Mouse (Mus musculus): ENCODE data around the gene Has3. TPM values are rescaled to one million over a fixed set of nuclear protein-coding genes. Genes with fewer than 3 reads are reported as not detected.
A peak's percentile ranks its signal among the peaks of the same experiment; 100 is the strongest.

The Has3 gene
- polyA plus RNA-seq, 1 experiment from 2014 or later, result 0.22 TPM

DNA sequence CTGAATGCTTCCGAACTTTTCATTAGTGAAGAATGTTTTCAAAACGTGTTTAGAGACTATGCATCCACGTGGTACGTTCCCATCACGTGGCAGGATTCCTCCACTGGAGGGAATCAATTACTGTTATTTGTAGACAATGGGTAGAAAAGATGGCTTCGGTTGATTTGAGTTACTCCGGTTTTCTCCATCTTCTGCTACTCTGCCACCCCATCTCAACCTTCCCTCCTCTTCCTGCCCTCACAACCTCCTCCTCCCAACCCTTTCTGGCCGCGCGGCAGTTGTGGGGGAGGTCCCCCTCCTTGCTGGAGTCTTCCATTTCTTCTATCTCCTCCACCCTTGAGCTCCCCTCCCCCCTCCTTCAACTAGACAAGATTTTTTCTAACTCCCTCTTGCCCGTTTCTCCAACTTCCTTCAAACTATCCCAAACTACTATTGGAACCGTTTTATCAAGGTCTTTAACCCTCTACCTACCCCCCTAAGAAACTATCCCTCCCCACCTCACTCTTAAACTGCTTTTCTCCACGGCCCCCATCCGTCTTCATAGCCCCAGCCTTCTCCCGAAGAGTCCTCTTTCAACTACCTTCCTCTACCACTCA, 22.3 kb downstream of the Has3 start:
- WGBS, result 1% methylated on average over 15 of the region's 15 CpGs
- Histone ChIP-seq H3K9me3 (replicated peaks) (no peaks in the 10 kb centered on the region), H3K4me1 (peaks cover 21% of the 10 kb centered on the region), H3K27me3 (no peaks in the 10 kb centered on the region), H3K36me3 (no peaks in the 10 kb centered on the region; the same call in 1 of the 2 replicates), H3K4me3 (peak overlapping the region; percentile 95), H3K4me2 (replicated peaks) (peak overlapping the region; percentile 78), H3K9ac (peak overlapping the region; percentile 97), H3K27ac (peak overlapping the region; percentile 96)
- ATAC-seq (ENCODE audit: low FRiP score), result no peak

DNA sequence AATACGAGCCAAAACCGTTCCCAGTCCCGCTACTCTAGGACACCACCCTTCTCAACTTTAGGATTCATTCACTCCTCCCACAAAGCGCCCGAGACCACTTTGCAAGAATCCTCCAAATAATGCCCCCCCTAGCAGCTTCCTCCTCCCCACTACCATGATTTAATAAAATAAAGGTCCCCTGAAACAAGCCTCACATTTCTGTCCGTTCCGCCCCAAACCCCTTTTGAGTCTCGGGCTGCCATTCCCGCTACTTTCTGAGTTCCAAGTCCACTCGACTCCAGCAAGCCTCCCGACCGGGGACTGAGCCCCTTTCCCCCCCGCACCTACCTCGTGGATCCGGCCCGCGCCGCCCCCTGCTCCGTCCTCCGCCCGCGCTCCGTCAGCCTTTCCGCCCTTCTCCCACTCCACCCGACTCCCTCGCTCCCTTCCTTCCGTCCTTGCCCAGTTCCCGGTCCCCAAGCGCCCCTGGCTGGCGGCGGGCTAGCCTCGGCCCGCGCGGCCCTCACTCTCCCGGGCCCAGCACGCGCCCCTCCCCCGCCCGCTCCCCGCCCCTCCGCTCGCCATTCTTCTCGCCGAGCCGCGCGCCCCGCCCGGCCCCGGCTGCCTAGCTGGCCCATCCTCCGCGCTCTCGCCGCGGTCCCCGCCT, 22.9 kb downstream of the Has3 start:
- peak overlapping the region; percentile 96 for H3K27ac ChIP-seq
- peak overlapping the region; percentile 78 for H3K4me2 ChIP-seq (replicated peaks)
- no peaks in the 10 kb centered on the region for H3K27me3 ChIP-seq
- under 1% methylated on average over 55 of the region's 57 CpGs for WGBS
- peak overlapping the region; percentile 95 for H3K4me3 ChIP-seq
- peak overlapping the region; percentile 97 for H3K9ac ChIP-seq
- H3K36me3 ChIP-seq, result peaks cover 2% of the 10 kb centered on the region; the same call in 1 of the 2 replicates
- no peaks in the 10 kb centered on the region for H3K9me3 ChIP-seq (replicated peaks)
- H3K4me1 ChIP-seq, result peaks cover 21% of the 10 kb centered on the region
- peak; percentile 86 for ATAC-seq (ENCODE audit: low FRiP score)

DNA sequence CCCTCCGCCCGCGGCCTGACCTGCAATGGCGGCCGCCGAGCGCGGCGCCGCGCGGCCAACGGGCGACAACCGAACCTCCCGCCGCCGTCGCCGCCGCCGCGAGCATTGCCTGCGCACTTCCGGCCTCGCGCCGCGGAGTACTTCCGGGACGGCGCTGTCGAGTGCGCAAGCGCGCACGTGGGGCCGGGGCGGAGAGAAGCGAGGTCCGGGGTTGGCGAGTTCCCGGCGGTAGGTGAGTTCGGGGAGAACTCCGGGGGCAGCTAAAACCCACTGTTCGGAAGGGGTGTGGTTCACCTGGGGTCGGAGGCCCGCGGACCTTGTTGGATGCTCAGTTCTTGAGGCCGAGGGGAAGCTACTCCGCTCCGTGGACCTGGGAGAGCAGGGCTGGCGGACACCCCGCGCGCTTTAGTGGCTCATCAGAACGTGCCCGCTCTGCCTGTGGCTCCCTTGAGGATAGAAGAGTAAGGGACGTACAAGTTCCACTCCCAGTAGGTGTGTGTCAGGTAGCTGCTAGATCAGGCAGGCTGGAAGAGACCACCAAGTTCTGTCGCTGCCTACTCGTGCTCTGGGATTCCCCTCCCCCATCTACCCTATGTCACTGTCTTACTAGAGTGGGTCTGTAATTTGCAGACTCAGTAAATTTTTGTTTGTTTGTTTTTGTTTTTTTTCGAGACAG, 23.6 kb downstream of the Has3 start, which contains the start of gene Utp4:
Gene Utp4, plus strand, starts transcription at position 156 of the 676 bp plus-strand sequence.
- H3K27me3 ChIP-seq, result no peaks in the 10 kb centered on the region
- H3K36me3 ChIP-seq, result peaks cover 9% of the 10 kb centered on the region
- H3K4me2 ChIP-seq (replicated peaks), result peak within 1 kb of the TSS; percentile 78
- peaks cover 21% of the 10 kb centered on the region for H3K4me1 ChIP-seq
- H3K4me3 ChIP-seq, result peak within 1 kb of the TSS; percentile 95
- ATAC-seq (ENCODE audit: low FRiP score), result peak; percentile 96
- H3K9ac ChIP-seq, result peak within 1 kb of the TSS; percentile 97
- no peaks in the 10 kb centered on the region for H3K9me3 ChIP-seq (replicated peaks)
- peak within 1 kb of the TSS; percentile 96 for H3K27ac ChIP-seq
- under 1% methylated on average over 63 of the region's 63 CpGs for WGBS

DNA sequence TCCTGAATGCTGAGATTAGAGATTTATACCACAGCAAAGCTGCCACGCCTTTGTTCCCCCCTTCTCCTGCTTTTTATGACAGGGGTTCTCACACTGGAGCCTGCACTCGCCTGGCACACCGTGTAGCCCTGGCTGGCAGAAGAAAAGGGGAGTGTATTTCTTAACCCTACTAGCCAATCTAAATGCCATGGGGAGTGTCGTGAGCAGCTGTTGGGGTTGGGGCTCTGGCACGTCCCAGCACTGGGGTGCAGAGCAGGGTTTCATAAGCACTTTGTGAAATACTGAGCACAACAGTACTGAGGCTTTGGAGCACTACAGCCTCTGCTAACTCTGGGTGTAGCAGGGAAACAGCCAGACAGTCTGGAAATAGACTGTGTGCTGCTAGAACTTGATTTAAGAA, 29.4 kb downstream of the Has3 start:
- ATAC-seq (ENCODE audit: low FRiP score), result no peak
- no peaks in the 10 kb centered on the region for H3K9me3 ChIP-seq (replicated peaks)
- H3K27me3 ChIP-seq, result no peaks in the 10 kb centered on the region
- H3K9ac ChIP-seq, result no peak overlapping the region
- H3K36me3 ChIP-seq, result peaks cover 63% of the 10 kb centered on the region
- no peak overlapping the region for H3K27ac ChIP-seq
- no peak overlapping the region for H3K4me2 ChIP-seq (replicated peaks)
- H3K4me3 ChIP-seq, result no peak overlapping the region
- 0 out of 2 replicates have a peak, but pooled peaks cover 3% of the 10 kb centered on the region for H3K4me1 ChIP-seq
- 90% methylated on average over 5 of the region's 5 CpGs for WGBS

DNA sequence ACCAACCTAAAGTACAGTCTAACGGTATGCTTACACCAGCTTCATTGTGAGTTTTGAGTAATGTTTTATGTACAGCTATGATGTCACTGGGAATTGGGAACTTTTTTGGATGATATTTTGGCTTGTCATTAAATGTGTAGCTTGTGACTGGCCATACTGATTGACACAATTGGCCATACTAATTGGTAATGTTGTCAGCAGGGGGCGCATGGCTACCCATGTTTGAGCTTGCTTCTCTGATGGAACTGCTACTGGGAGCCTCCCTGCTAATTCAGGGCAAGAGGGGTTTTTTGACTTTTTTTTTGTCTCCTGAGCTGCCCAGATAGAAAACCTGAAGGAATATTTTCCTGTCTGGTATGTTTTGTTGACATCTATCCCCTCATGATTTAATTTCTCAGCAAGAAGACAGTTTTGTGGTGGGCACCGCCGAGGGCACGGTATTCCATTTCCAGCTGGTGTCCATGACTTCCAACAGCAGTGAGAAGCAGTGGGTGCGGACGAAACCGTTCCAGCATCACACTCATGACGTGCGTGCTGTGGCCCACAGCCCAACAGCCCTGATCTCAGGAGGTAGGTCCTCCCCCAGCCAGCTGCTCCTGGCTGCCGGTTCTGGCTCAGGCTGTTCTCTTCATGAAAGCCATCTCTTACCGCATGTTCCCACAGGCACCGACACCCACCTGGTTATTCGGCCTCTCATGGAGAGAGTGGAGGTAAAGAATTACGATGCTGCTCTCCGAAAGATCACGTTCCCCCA, 35.9 kb downstream of the Has3 start:
- 95% methylated on average over 17 of the region's 17 CpGs for WGBS
- Histone ChIP-seq H3K27ac (no peak overlapping the region), H3K4me3 (no peak overlapping the region), H3K9ac (no peak overlapping the region), H3K27me3 (no peaks in the 10 kb centered on the region), H3K4me1 (no peaks in the 10 kb centered on the region), H3K9me3 (replicated peaks) (no peaks in the 10 kb centered on the region), H3K36me3 (peaks cover 75% of the 10 kb centered on the region), H3K4me2 (replicated peaks) (no peak overlapping the region)
- ATAC-seq (ENCODE audit: low FRiP score), result no peak

DNA sequence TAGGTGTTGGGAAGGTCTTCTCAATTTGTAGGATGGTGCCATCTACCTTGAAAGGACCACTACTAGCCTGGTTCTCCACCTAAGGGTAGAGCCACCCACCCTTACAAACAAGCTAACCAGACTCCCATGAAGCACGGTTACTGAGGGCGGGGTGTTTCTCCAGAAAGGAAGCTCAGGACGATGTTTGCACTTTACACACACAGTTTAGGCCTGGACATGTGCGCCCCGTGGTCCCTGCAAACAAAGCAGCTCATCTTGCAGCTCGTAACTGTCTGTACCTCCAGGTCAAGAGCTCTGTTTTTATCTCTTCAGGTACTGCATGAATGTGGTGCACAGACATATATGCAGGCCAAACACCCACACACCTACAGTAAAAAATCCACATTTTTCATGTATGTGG, 36.6 kb downstream of the Has3 start:
- no peak overlapping the region for H3K4me3 ChIP-seq
- H3K27me3 ChIP-seq, result no peaks in the 10 kb centered on the region
- H3K9me3 ChIP-seq (replicated peaks), result no peaks in the 10 kb centered on the region
- H3K4me2 ChIP-seq (replicated peaks), result no peak overlapping the region
- ATAC-seq (ENCODE audit: low FRiP score), result no peak
- H3K4me1 ChIP-seq, result no peaks in the 10 kb centered on the region
- no peak overlapping the region for H3K27ac ChIP-seq
- no peak overlapping the region for H3K9ac ChIP-seq
- peaks cover 73% of the 10 kb centered on the region for H3K36me3 ChIP-seq
- 97% methylated on average over 6 of the region's 6 CpGs for WGBS

DNA sequence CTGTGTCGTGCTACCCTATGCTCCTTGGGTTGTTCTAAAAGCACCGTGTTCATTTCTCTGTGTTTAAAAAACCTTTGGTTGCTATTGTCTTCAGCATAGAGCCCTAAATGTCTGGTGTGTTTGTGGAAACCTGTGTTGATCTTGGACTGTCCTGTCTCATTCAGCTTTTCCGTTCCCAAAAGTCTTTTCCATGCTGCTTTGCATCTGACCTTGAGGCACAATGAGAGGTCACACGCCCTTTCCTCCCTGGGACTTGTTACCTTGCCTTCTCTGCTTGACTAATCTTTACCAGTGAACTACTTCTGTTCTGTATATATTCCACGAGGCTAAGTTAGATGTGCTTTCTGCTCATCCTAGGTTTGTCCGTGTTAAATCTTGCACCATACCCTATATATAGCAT, 37.4 kb downstream of the Has3 start:
- Histone ChIP-seq H3K9ac (no peak overlapping the region), H3K36me3 (peaks cover 71% of the 10 kb centered on the region), H3K4me3 (no peak overlapping the region), H3K4me2 (replicated peaks) (no peak overlapping the region), H3K4me1 (no peaks in the 10 kb centered on the region), H3K9me3 (replicated peaks) (no peaks in the 10 kb centered on the region), H3K27ac (no peak overlapping the region), H3K27me3 (no peaks in the 10 kb centered on the region)
- ATAC-seq (ENCODE audit: low FRiP score), result no peak
- 92% methylated on average over 6 of the region's 6 CpGs for WGBS

DNA sequence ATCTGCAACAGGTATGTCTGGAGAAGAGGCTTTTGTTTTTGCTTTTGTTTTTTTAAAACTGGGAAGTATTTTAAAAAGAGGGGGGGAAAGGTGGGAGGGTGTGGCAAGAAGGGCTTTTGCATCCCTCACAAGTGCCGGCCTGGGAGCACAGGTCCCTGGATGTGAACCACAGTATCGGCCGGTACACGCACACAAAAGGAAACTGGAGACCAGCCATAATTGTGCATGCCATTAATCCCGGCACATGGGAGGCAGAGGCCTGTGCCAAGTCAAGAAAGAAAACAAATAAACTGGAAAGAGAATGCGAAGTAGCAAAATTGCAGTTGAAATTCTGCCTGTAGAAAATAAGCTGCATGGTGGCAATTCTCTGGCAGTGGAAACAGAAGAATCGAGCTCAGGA, 38.2 kb downstream of the Has3 start:
- ATAC-seq (ENCODE audit: low FRiP score), result no peak
- no peaks in the 10 kb centered on the region for H3K4me1 ChIP-seq
- peaks cover 69% of the 10 kb centered on the region for H3K36me3 ChIP-seq
- WGBS, result 95% methylated on average over 7 of the region's 7 CpGs
- H3K27me3 ChIP-seq, result no peaks in the 10 kb centered on the region
- H3K4me3 ChIP-seq, result no peak overlapping the region
- no peak overlapping the region for H3K9ac ChIP-seq
- H3K27ac ChIP-seq, result no peak overlapping the region
- H3K9me3 ChIP-seq (replicated peaks), result no peaks in the 10 kb centered on the region
- H3K4me2 ChIP-seq (replicated peaks), result no peak overlapping the region

DNA sequence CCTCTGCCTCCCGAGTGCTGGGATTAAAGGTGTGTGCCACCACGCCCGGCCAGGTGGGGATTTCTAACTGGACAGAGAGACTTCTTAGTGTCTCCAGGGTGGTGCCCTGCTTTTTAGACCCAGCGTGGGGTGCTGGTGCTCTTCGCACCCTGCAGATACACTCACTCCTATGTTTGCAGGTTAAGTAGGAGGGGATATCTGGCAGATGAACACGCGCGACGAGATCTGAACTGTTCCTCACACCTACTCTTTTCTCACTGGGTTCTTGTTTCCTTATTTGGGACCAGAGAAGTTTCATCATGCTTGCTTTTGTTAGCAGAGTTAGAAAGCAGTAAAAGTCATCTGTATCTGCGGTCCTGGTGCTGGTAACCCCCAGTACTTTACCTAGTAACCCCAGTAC, 43.6 kb downstream of the Has3 start:
- Histone ChIP-seq H3K4me2 (replicated peaks) (no peak overlapping the region), H3K9me3 (replicated peaks) (no peaks in the 10 kb centered on the region), H3K27ac (no peak overlapping the region), H3K36me3 (peaks cover 75% of the 10 kb centered on the region), H3K27me3 (no peaks in the 10 kb centered on the region), H3K9ac (no peak overlapping the region), H3K4me3 (no peak overlapping the region), H3K4me1 (no peaks in the 10 kb centered on the region)
- 96% methylated on average over 10 of the region's 10 CpGs for WGBS
- ATAC-seq (ENCODE audit: low FRiP score), result no peak

DNA sequence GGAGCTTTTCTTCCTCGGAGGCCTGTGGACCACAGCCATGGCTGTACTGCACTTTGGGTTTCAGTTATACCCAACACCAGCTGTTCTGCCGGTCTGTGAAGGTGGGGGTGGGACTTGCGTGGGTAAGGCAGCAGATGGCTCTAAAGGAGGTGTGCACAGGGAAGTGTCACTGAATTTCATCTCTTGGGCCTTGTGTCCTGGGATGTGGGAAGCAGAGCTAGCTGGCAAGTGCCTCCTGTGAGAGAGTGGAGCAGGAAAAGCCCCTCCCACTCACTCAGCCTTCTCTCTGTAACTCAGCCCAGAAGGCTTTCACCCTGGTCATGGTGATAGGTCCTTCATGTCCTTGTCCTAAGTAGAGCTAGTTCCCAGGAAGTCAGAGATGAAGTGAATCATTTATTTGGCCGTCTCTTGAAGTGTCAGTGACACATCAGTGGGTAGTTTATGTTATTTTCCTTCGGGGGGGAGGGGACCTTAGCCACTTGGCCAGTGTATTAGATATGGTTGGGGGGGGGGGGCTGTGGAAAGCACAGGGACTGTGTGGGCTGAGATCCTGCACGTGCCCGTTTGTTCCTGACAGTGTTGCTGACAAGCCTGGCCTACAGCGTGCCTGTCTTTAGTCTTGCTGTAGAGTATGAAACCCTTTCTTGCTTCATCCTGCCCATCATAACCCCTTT, 49.8 kb downstream of the Has3 start:
- 92% methylated on average over 8 of the region's 8 CpGs for WGBS
- Histone ChIP-seq H3K27me3 (no peaks in the 10 kb centered on the region), H3K9ac (no peak overlapping the region), H3K36me3 (peaks cover 72% of the 10 kb centered on the region), H3K4me2 (replicated peaks) (no peak overlapping the region), H3K9me3 (replicated peaks) (no peaks in the 10 kb centered on the region), H3K27ac (no peak overlapping the region), H3K4me3 (no peak overlapping the region), H3K4me1 (no peaks in the 10 kb centered on the region)
- ATAC-seq (ENCODE audit: low FRiP score), result no peak

DNA sequence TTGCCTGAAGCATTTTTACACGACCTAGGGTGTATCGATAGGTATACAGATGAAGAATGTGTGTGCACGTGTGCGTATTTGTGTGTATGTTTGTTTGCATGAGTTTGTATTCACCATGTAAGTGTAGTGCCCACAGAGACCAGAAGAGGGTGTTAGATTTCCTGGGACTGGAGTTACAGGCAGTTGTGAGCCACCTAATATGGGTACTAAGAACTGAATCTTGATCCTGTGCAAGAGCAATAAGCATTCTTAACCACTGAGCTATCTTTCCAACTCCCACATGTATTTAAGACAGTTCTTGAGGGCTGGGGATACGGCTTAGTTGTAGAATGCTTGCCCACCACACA, 50.3 kb downstream of the Has3 start:
- H3K9me3 ChIP-seq (replicated peaks), result no peaks in the 10 kb centered on the region
- ATAC-seq (ENCODE audit: low FRiP score), result no peak
- peaks cover 68% of the 10 kb centered on the region for H3K36me3 ChIP-seq
- no peaks in the 10 kb centered on the region for H3K27me3 ChIP-seq
- no peaks in the 10 kb centered on the region for H3K4me1 ChIP-seq
- H3K27ac ChIP-seq, result no peak overlapping the region
- no peak overlapping the region for H3K9ac ChIP-seq
- WGBS, result 95% methylated on average over 5 of the region's 5 CpGs
- H3K4me2 ChIP-seq (replicated peaks), result no peak overlapping the region
- H3K4me3 ChIP-seq, result no peak overlapping the region

DNA sequence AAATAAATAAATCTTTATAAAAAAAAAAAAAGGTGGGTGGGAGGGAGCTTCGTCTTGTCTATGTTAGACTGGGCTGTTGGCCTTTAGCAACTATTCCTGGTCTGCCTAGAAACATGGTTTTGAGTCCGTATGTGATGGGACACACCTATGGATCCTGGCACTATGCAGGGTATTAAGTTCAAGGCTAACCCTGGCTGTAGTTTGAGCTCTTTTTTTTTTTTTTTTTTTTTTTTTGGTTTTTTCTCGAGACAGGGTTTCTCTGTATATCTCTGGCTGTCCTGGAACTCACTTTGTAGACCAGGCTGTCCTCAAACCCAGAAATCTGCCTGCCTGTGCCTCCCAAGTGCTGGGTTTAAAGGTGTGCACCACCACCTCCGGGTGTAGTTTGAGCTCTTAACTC, 54.0 kb downstream of the Has3 start:
- Histone ChIP-seq H3K9me3 (replicated peaks) (no peaks in the 10 kb centered on the region), H3K27me3 (no peaks in the 10 kb centered on the region), H3K36me3 (peaks cover 32% of the 10 kb centered on the region), H3K4me2 (replicated peaks) (no peak overlapping the region), H3K27ac (no peak overlapping the region), H3K4me3 (no peak overlapping the region), H3K9ac (no peak overlapping the region), H3K4me1 (no peaks in the 10 kb centered on the region)
- ATAC-seq (ENCODE audit: low FRiP score), result no peak
- WGBS, result 88% methylated on average over 4 of the region's 4 CpGs
